Mouse (Mus musculus) stomach, embryonic 16.5 days (tissue): ENCODE data around the gene Man1b1. TPM values are rescaled to one million over a fixed set of nuclear protein-coding genes. Genes with fewer than 3 reads are reported as not detected.
A peak's percentile ranks its signal among the peaks of the same experiment; 100 is the strongest.

ENCODE experiments used
- ATAC-seq: fragments of 200-750 bp; cut with Nextera tagmentation; 2 replicates; pipeline ENCODE4 v1.8.0; 2017; ENCODE audit warnings: moderate number of reproducible peaks, moderate TSS enrichment; ENCODE audit not compliant: insufficient read depth, low FRiP score
- H3K27ac ChIP-seq: fragments of 300-500 bp; sonication (generic); 2 replicates; pipeline ENCODE4 v1.5.1; 2014; ENCODE audit warnings: low read length
- H3K27me3 ChIP-seq: fragments of 300-500 bp; sonication (generic); 2 replicates; pipeline ENCODE4 v1.6.1; 2014; ENCODE audit warnings: low read length, control low read depth, mixed read lengths; ENCODE audit not compliant: control insufficient read depth, insufficient read depth
- H3K36me3 ChIP-seq: fragments of 300-500 bp; sonication (generic); 2 replicates; pipeline ENCODE4 v1.6.1; 2014; ENCODE audit warnings: low read length; ENCODE audit not compliant: control insufficient read depth, insufficient read depth
- H3K4me1 ChIP-seq: fragments of 300-500 bp; sonication (generic); 2 replicates; pipeline ENCODE4 v1.6.1; 2014; ENCODE audit warnings: low read length, control low read depth, mixed read lengths; ENCODE audit not compliant: control insufficient read depth, insufficient read depth
- H3K4me2 ChIP-seq: fragments of 300-500 bp; sonication (generic); 2 replicates; pipeline ENCODE4 v1.6.1; 2014; ENCODE audit warnings: low read depth, low read length, mixed read lengths
- H3K4me3 ChIP-seq: fragments of 300-500 bp; sonication (generic); replicated peaks from 2 replicates; pipeline ENCODE4 v1.5.1; 2014; ENCODE audit warnings: mild to moderate bottlenecking, low read length
- H3K9ac ChIP-seq: fragments of 300-500 bp; sonication (generic); 2 replicates; pipeline ENCODE4 v1.6.1; 2014; ENCODE audit warnings: low read length
- H3K9me3 ChIP-seq: fragments of 300-500 bp; sonication (generic); replicated peaks from 2 replicates; pipeline ENCODE4 v1.6.1; 2016; ENCODE audit warnings: low read length, control low read depth; ENCODE audit not compliant: control insufficient read depth
- WGBS: fragments of 180-500 bp; shearing (Covaris S2); extraction: QIAGEN DNeasy Blood & Tissue Kit; methylation state at CpG from one replicate; pipeline ENCODE4 v1.1.7; 2014; 5-methylcytosine and 5-hydroxymethylcytosine counted together
- polyA plus RNA-seq: library from polyadenylated mRNA; unstranded; fragments of >200 nt; fragmentation: Nextera tagmentation; extraction: Ambion mirVana; gene quantifications from 2 replicates; pipeline ENCODE4 v1.2.1, GENCODE M21; 2015

Man1b1 gene
- polyA plus RNA-seq, 1 experiment from 2014 or later: 47.0 TPM

DNA sequence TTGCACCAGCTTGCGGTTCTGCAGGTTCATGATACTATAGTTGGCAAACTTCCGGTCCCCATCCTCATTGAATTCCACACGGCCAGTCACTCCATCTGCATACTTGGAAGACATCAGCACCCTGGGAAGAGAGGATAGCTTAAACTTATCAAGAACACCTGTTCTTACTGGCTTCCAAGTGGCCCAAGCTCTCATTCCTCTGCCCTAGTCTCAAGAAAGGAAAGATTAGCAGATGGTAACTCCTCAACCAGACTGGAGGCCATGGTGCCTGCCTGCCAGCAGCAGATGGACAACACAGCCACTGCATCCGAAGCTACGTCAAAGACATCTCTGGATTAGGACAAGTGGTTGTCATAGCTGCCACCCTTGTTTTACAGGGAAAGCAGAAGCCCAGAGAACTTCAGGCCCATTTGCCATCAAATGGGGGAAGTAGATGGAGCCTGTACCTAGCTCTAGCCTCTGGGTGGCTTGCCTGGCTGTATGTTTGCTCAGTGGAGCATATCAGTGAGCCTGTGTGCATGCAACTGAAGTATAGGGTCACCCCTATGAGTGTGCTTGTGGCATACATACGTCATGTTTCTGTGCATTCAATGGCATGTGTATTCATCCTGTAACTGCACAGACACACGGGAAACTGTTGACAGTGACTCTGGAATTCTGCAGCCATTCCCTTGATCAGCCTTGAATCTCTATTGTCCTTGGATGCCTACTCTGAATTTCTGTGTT lies 28.0 kb upstream of the Man1b1 start:
- 0 out of 2 replicates have a peak overlapping the region, but pooled peaks have one; percentile 13 for H3K9ac ChIP-seq
- peak; percentile 40; the same call in 1 of the 2 replicates for ATAC-seq
- no peaks in the 10 kb centered on the region for H3K9me3 ChIP-seq
- WGBS: 69% methylated on average over 7 of the region's 7 CpGs
- H3K4me3 ChIP-seq: peak overlapping the region; percentile 52; the same call in 1 of the 2 replicates
- H3K36me3 ChIP-seq: no peaks in the 10 kb centered on the region
- peak overlapping the region; percentile 67 for H3K4me2 ChIP-seq
- peaks cover 17% of the 10 kb centered on the region; the same call in 1 of the 2 replicates for H3K27me3 ChIP-seq
- no peak overlapping the region for H3K27ac ChIP-seq
- 0 out of 2 replicates have a peak, but pooled peaks cover 2% of the 10 kb centered on the region for H3K4me1 ChIP-seq

DNA sequence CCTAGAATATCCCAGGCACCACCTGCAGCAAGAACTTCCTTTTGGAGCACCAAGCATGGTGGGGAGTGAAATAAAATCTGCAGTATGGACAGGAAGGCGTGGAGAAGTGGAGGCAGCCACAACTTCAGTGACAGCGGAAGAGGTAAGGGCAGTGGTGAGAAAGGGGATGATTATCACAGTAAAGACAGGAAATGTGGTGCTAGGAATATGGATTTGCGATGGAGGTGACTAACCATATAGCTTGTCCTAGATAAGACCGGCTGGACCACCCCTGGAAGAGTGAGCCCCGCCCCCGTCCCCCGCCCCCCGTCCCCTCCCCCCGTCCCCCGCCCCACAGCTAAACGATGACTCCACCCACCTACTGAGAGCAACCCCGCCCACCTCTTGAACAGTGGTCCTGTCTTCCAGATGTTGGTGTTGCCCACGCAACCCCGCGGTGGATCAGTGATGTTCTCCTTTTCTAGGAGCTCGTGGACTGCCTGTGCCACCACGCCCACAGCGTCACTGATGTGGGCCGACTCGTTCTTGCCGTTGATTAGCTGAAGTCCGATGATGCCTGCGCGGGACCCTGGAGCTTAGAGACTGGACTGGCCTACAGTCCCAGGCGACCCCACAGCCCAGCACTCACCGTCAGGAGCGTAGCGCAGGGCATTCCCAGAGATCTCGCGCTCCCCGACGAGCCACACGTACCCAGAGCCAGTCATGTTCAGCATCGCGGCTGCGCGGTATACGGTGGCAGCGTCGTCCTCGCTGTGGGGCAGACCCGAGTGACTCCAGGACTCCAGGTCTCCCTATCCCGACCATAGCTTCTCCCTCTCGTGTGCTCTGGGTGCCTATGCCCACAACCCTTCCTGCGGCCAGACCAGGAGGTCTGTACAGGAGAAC lies 27.2 kb upstream of the Man1b1 start:
- ATAC-seq: peak; percentile 37; the same call in 1 of the 2 replicates

DNA sequence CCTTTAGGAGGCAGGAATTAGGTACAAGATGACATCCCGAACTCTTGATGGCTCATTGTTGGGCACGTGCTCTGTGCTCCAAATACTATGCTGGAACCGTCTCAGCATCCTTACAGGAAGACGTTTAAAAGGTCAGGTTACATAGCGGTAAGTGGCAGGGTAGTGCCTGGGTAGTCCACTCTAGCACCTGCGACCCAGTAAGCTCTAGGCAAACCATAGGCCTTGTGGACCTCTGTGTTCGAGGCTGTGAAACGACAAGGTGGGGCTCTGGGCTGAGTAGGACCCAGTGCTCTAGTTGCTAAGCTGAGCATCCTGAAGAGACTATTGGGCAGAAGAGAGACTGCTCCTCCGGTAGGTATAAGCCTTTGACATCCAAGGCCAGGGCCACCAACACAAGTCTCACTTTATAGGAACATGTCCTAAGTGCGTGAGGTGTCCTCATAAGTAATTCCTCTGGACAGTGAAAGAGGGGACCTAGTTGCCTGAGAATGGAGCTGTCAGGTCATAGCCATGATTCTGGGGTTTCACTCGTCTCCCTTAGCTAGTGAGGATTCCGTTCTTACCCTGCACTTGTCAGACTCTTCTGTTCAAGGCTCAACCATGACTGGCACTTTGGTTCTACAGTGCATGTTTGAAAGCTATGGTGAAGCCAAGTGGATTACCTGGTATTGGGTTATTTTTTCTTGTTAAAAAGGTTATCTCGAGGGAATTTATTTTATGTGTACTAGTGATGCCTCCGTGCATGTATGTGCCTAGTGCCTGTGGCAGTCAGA lies 26.4 kb upstream of the Man1b1 start:
- peaks cover 23% of the 10 kb centered on the region for H3K27me3 ChIP-seq
- H3K9ac ChIP-seq: peak overlapping the region; percentile 49; the same call in 1 of the 2 replicates
- peak overlapping the region; percentile 52 for H3K4me3 ChIP-seq

More for the DNA sequence above, 27.2 kb upstream of the Man1b1 start:
- Histone ChIP-seq H3K9me3 (no peaks in the 10 kb centered on the region), H3K27me3 (peaks cover 17% of the 10 kb centered on the region; the same call in 1 of the 2 replicates), H3K36me3 (no peaks in the 10 kb centered on the region), H3K4me3 (peak overlapping the region; percentile 52), H3K9ac (peak overlapping the region; percentile 49), H3K4me1 (0 out of 2 replicates have a peak, but pooled peaks cover 2% of the 10 kb centered on the region), H3K27ac (no peak overlapping the region), H3K4me2 (peak overlapping the region; percentile 67)
- WGBS: 3% methylated on average over 42 of the region's 45 CpGs

GRCm38 (mm10) chr2:25310180-25310579 lies 22.0 kb upstream of the Man1b1 start:
- no peak for ATAC-seq
- no peak overlapping the region for H3K4me2 ChIP-seq
- no peak overlapping the region for H3K9ac ChIP-seq
- H3K27ac ChIP-seq: no peak overlapping the region
- no peak overlapping the region for H3K4me3 ChIP-seq
- H3K4me1 ChIP-seq: no peaks in the 10 kb centered on the region
- H3K27me3 ChIP-seq: peaks cover 49% of the 10 kb centered on the region
- 53% methylated on average over 10 of the region's 10 CpGs for WGBS
- no peaks in the 10 kb centered on the region for H3K36me3 ChIP-seq
- H3K9me3 ChIP-seq: no peaks in the 10 kb centered on the region

More for the DNA sequence above, 26.4 kb upstream of the Man1b1 start:
- Histone ChIP-seq H3K9me3 (no peaks in the 10 kb centered on the region), H3K27ac (no peak overlapping the region), H3K4me2 (peak overlapping the region; percentile 67), H3K36me3 (no peaks in the 10 kb centered on the region), H3K4me1 (0 out of 2 replicates have a peak, but pooled peaks cover 2% of the 10 kb centered on the region)
- no peak for ATAC-seq
- WGBS: 50% methylated on average over 14 of the region's 14 CpGs

- H3K4me1 ChIP-seq: no peaks in the 10 kb centered on the region
- H3K9ac ChIP-seq: 0 out of 2 replicates have a peak overlapping the region, but pooled peaks have one; percentile 4
- H3K9me3 ChIP-seq: no peaks in the 10 kb centered on the region
- under 1% methylated on average over 22 of the region's 22 CpGs for WGBS
- no peak for ATAC-seq
- H3K4me2 ChIP-seq: peak overlapping the region; percentile 45
- H3K4me3 ChIP-seq: peak overlapping the region; percentile 2
- H3K27ac ChIP-seq: no peak overlapping the region
- H3K27me3 ChIP-seq: peaks cover 42% of the 10 kb centered on the region
- no peaks in the 10 kb centered on the region for H3K36me3 ChIP-seq
Observed at GRCm38 (mm10) chr2:25310969-25311368, 21.2 kb upstream of the Man1b1 start.

DNA sequence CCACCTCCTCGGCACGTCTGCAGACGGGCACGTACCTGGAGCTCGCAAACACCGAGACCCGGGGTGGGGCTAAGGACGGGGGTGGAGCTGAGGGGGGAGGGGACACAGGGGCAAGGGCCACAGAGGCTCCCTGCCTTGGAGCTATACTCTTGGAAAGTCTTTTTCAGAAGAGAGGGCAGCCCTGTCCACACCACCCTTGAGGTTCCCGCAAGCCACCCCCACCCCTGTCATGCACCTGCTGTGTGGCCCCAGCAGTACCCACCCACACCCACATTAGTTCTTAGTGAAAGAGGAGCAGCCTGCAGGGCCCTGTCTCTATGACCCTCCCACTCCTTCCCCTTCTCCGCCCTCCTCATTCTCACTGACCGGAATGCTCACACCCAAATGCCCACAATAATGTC lies 20.6 kb upstream of the Man1b1 start:
- peak overlapping the region; percentile 45 for H3K4me2 ChIP-seq
- H3K9ac ChIP-seq: no peak overlapping the region
- 6% methylated on average over 11 of the region's 11 CpGs for WGBS
- no peaks in the 10 kb centered on the region for H3K36me3 ChIP-seq
- ATAC-seq: peak; percentile 59; the same call in 1 of the 2 replicates
- H3K9me3 ChIP-seq: no peaks in the 10 kb centered on the region
- H3K27me3 ChIP-seq: peaks cover 38% of the 10 kb centered on the region
- H3K27ac ChIP-seq: no peak overlapping the region
- no peaks in the 10 kb centered on the region for H3K4me1 ChIP-seq
- H3K4me3 ChIP-seq: peak overlapping the region; percentile 2; the same call in 1 of the 2 replicates

DNA sequence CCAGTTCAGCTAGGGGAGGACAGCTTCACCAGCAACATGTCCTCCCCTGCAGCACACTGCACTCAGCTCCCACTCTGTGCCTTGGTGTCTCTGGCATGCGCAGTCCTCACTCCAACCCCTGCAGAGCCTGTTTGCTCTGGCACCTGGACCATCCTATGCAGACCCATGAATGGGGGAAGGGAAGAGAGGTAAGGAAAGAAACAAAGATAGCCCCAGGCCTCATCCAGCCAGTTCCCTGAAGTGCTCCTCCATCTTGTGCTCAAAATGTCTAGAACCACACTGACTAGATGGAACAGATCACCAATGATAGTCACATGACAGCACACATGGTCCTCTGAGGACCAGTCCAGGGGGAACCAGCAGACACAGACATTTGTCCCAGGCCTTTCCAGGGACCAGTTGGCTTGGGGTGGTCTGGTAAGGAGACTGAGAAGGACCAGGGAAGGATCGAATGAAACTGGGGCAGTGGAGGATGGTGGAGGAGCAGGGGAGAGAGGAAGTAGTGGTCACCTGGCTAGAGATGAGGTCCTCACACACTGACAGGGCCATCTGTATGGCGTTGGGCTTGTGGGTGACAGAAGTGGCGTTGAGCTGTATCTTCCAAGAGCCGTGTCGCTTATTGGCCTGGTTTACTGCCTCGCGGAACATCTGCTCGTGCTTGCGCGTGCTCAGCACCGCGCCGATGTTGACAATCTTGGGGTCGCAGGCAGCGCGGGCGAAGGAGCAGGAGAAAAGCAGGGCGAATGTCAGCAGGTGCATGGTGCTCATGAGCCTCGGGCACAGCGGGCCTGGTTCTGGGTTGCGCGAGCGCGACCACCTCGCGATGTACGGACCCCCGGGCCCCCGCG lies 13.8 kb upstream of the Man1b1 start:
- peaks cover 29% of the 10 kb centered on the region for H3K27me3 ChIP-seq
- ATAC-seq: no peak
- WGBS: 5% methylated on average over 31 of the region's 31 CpGs

More for the DNA sequence above, 13.8 kb upstream of the Man1b1 start:
- H3K36me3 ChIP-seq: no peaks in the 10 kb centered on the region
- H3K9me3 ChIP-seq: no peaks in the 10 kb centered on the region
- H3K4me2 ChIP-seq: peak overlapping the region; percentile 52
- no peak overlapping the region for H3K9ac ChIP-seq
- H3K27ac ChIP-seq: no peak overlapping the region
- H3K4me1 ChIP-seq: peaks cover 3% of the 10 kb centered on the region; the same call in 1 of the 2 replicates
- H3K4me3 ChIP-seq: peak overlapping the region; percentile 32
